Mouse (Mus musculus): ENCODE measurements at regions not wholly inside any gene's neighbourhood (a gene's known extent, or its start where the extent isn't known, plus 50 kb on each side); places are given as distances from the start of the nearest gene placed in this dataset.

DNA sequence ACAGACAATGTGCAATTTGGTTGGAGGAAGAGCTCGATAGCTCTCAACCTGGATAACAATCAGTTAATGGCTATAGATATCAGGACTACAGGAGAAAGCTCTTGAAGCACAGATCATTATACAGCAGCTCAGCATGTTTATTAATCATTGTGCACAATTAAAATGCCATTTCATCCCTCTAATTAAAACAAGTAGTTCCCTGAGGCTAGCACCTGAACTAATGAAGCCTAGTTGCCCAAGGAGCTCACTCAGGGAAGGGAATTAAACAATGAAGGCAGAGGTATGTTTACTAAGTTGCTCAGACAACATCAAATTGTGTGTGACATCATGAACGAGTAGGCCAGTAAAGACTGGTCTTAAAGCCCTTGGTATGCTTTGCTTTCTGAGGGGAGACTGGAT is 210.3 kb upstream of the Etaa1 start:
- Histone ChIP-seq H3K9ac (ENCODE audit: low read length) (no peak overlapping the region), H3K27ac (ENCODE audit: low read depth, low read length) (no peak overlapping the region), H3K27me3 (ENCODE audit: control insufficient read depth, insufficient read depth, low read length) (no peaks in the 10 kb centered on the region), H3K4me2 (ENCODE audit: low read depth) (no peak overlapping the region), H3K9me3 (ENCODE audit: control insufficient read depth, low read length) (no peaks in the 10 kb centered on the region), H3K4me1 (ENCODE audit: control insufficient read depth, insufficient read depth, low read length) (no peaks in the 10 kb centered on the region), H3K4me3 (ENCODE audit: low read depth, low read length) (no peak overlapping the region), H3K36me3 (ENCODE audit: control insufficient read depth, insufficient read depth, low read length) (no peaks in the 10 kb centered on the region)
- DNase-seq (ENCODE audit: low spot score) (no peak), ATAC-seq (ENCODE audit: insufficient read depth, low FRiP score, low TSS enrichment) (no peak)
- WGBS, result 82% methylated on average over 2 of the region's 2 CpGs

DNA sequence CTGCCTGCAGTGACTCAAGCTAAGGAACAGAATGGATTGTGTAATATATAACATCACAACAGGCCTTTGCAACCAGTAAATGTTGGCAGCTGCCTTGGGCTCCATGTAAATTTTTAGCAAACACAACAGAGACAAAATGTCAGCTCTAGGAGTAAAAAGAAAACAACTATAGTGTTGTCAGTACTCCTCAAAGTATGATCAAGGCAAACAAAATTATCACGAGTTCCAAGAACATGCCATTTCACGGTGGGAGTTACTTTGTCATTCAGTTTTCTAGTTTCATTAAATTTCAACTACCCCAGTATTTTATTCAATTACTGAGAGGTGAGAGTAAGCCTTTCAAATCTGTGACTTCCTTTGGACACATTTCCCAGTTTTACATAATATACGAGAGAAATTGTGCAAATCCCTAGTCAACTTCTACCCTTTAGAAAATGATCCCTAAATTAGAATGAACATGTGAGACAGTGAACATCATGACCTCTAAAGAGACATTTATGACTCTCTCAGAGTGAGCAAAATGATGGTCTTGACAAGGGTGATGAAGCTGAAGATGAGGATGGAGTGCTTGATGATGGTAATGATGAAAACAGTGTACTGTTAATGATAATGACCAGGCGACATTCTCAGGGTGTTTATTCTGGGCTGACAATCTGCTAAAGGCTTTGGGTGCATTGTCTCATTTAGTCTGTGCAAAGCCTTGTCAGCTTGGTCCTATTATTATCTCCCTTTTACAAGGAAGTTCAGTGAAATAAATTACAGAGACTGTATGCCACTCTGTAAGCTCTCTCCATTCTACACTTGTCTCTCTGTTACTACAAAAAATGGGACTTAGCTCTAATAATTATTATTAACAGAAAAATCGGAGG is 209.7 kb upstream of the Etaa1 start:
- H3K27ac ChIP-seq (ENCODE audit: low read depth, low read length), result no peak overlapping the region
- no peaks in the 10 kb centered on the region for H3K9me3 ChIP-seq (ENCODE audit: control insufficient read depth, low read length)
- no peaks in the 10 kb centered on the region for H3K4me1 ChIP-seq (ENCODE audit: control insufficient read depth, insufficient read depth, low read length)
- H3K9ac ChIP-seq (ENCODE audit: low read length), result no peak overlapping the region
- WGBS, result 82% methylated on average over 5 of the region's 5 CpGs
- DNase-seq (ENCODE audit: low spot score) (no peak), ATAC-seq (ENCODE audit: insufficient read depth, low FRiP score, low TSS enrichment) (no peak)
- no peak overlapping the region for H3K4me2 ChIP-seq (ENCODE audit: low read depth)
- no peaks in the 10 kb centered on the region for H3K27me3 ChIP-seq (ENCODE audit: control insufficient read depth, insufficient read depth, low read length)
- no peak overlapping the region for H3K4me3 ChIP-seq (ENCODE audit: low read depth, low read length)
- H3K36me3 ChIP-seq (ENCODE audit: control insufficient read depth, insufficient read depth, low read length), result no peaks in the 10 kb centered on the region

DNA sequence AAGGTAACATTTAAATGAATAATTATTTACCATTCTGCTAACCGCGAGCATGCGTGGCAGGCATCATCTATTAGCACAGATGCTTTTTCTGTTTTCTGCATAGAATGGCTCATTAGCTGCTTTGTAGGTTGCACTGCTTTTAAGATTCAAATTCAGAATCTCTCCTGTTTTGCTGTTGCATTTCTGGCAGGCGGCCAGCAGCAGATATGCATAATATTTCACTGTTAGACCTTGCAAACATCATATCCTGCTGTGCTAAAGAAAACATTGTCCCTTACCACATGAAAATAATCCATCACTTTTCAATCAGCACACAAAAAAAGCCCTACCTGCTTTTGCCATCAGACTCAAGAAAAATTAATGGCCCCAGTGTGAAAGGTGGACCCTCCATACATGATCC is 202.8 kb upstream of the Etaa1 start:
- no peak overlapping the region for H3K27ac ChIP-seq (ENCODE audit: low read depth, low read length)
- 54% methylated on average over 4 of the region's 4 CpGs for WGBS
- no peaks in the 10 kb centered on the region for H3K4me1 ChIP-seq (ENCODE audit: control insufficient read depth, insufficient read depth, low read length)
- H3K27me3 ChIP-seq (ENCODE audit: control insufficient read depth, insufficient read depth, low read length), result no peaks in the 10 kb centered on the region
- DNase-seq (ENCODE audit: low spot score) (peak; percentile 49), ATAC-seq (ENCODE audit: insufficient read depth, low FRiP score, low TSS enrichment) (no peak)
- no peaks in the 10 kb centered on the region for H3K36me3 ChIP-seq (ENCODE audit: control insufficient read depth, insufficient read depth, low read length)
- H3K4me2 ChIP-seq (ENCODE audit: low read depth), result no peak overlapping the region
- no peaks in the 10 kb centered on the region for H3K9me3 ChIP-seq (ENCODE audit: control insufficient read depth, low read length)
- H3K9ac ChIP-seq (ENCODE audit: low read length), result no peak overlapping the region
- H3K4me3 ChIP-seq (ENCODE audit: low read depth, low read length), result no peak overlapping the region

DNA sequence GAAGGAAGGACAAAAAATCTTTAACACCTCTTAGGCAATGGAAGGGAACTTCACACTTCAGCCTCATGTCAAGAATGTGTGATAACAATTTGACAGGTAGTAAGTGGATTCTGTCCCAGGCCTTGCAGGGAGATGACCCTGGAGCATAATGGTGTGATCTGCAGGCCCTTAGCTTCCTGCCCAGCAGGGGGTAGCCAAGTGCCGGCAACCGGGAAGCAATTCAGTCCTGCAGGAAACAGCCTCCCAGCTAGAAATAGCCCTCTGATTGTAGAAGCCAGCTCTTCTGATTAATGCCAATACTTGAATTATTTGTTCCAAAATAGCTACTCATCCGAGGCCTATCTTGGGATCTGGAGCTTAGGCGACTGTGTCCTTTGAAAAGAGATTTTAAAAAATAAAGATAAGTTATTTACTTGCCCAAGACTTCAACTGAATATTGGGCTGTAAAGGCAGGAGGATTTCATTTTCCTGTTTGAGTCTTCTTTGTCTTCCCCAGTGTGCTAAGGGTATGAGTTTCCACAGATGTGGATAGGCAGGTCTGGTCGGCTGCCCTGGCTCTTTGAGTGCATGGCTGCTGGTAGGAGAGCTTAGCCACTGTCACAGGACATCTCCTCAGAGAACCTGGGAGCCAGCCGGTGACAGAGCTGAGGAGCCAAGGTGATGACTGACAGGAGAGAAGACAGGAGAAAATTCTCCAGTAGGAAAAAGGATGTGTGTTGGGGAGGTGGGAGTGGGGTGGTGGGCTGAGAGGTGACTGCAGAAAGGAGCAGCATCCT is 198.3 kb upstream of the Etaa1 start:
- Histone ChIP-seq H3K27ac (ENCODE audit: low read depth, low read length) (0 out of 2 replicates have a peak overlapping the region, but pooled peaks have one; percentile 50), H3K4me1 (ENCODE audit: control insufficient read depth, insufficient read depth, low read length) (no peaks in the 10 kb centered on the region), H3K27me3 (ENCODE audit: control insufficient read depth, insufficient read depth, low read length) (no peaks in the 10 kb centered on the region), H3K4me2 (ENCODE audit: low read depth) (no peak overlapping the region), H3K9me3 (ENCODE audit: control insufficient read depth, low read length) (no peaks in the 10 kb centered on the region), H3K9ac (ENCODE audit: low read length) (peak overlapping the region; percentile 23; the same call in 1 of the 2 replicates), H3K36me3 (ENCODE audit: control insufficient read depth, insufficient read depth, low read length) (no peaks in the 10 kb centered on the region), H3K4me3 (ENCODE audit: low read depth, low read length) (no peak overlapping the region)
- ATAC-seq (ENCODE audit: insufficient read depth, low FRiP score, low TSS enrichment) (peak; percentile 81), DNase-seq (ENCODE audit: low spot score) (peak; percentile 81)
- WGBS, result 22% methylated on average over 6 of the region's 6 CpGs

DNA sequence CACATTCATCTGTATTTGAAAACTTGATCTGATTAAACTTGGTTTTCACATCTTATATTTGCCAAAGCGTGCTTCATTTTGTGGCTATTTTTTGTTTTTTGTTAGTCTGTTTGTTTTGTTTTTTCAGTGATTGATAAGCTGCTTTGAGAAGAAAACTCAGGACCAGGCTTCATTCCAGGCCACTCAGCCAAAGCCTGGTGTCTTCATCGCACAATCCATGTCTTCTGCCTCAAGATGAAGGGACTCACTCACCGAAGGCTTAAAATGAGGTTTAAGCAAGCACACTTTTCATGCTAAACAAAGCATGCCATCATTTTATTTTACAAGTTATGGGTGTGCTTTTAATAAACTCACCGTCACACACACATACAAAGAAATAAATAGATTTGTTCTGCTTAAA is 197.7 kb upstream of the Etaa1 start:
- no peak for ATAC-seq (ENCODE audit: insufficient read depth, low FRiP score, low TSS enrichment)
- Histone ChIP-seq H3K36me3 (ENCODE audit: control insufficient read depth, insufficient read depth, low read length) (no peaks in the 10 kb centered on the region), H3K27ac (ENCODE audit: low read depth, low read length) (no peak overlapping the region), H3K27me3 (ENCODE audit: control insufficient read depth, insufficient read depth, low read length) (no peaks in the 10 kb centered on the region), H3K4me2 (ENCODE audit: low read depth) (no peak overlapping the region), H3K4me1 (ENCODE audit: control insufficient read depth, insufficient read depth, low read length) (no peaks in the 10 kb centered on the region), H3K9ac (ENCODE audit: low read length) (no peak overlapping the region), H3K4me3 (ENCODE audit: low read depth, low read length) (no peak overlapping the region), H3K9me3 (ENCODE audit: control insufficient read depth, low read length) (no peaks in the 10 kb centered on the region)
- 75% methylated on average over 4 of the region's 4 CpGs for WGBS
- no peak for DNase-seq (ENCODE audit: low spot score)

DNA sequence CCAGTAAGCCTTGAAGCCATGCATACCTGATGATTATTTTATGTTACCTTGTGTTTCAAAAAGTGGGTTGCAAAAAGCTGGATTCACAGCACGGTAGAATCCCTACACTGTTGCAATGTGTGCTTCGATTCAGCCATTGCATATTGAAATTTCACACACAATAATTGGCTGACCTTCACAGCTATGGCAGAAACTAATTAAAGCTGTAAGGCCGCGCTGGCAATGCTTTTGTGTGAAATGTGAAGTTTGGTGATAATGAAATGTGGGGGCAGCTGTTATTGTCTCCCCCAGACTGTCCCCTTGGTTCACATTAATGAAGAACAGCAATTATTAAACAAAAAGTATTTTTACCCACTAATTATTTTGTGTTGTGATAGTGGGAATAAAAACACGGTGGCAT is 173.8 kb upstream of the Etaa1 start:
- H3K4me1 ChIP-seq (ENCODE audit: control insufficient read depth, insufficient read depth, low read length), result no peaks in the 10 kb centered on the region
- H3K9ac ChIP-seq (ENCODE audit: low read length), result no peak overlapping the region
- 74% methylated on average over 5 of the region's 5 CpGs for WGBS
- H3K36me3 ChIP-seq (ENCODE audit: control insufficient read depth, insufficient read depth, low read length), result no peaks in the 10 kb centered on the region
- H3K9me3 ChIP-seq (ENCODE audit: control insufficient read depth, low read length), result no peaks in the 10 kb centered on the region
- no peak for DNase-seq (ENCODE audit: low spot score)
- no peak overlapping the region for H3K27ac ChIP-seq (ENCODE audit: low read depth, low read length)
- H3K4me3 ChIP-seq (ENCODE audit: low read depth, low read length), result no peak overlapping the region
- no peaks in the 10 kb centered on the region for H3K27me3 ChIP-seq (ENCODE audit: control insufficient read depth, insufficient read depth, low read length)
- no peak for ATAC-seq (ENCODE audit: insufficient read depth, low FRiP score, low TSS enrichment)
- no peak overlapping the region for H3K4me2 ChIP-seq (ENCODE audit: low read depth)

DNA sequence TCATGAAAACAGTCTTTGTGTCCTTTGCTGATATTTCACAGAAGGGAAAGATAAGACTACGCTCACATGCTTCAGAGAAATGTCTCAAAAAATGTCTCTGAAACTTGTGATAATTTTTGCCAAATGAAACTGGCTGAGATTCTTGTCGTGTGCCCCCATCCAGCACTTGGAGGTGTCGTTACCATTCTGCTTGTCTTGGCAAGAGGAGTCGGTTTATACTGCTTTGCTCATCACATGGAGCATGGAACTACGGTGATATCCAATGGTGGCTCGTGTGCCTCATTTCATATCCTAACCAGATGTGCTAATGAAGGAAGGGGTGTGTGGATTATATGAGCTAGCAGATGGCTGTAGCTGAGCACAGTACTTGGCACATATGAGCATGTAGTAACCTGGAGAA is 169.4 kb upstream of the Etaa1 start:
- no peak for DNase-seq (ENCODE audit: low spot score)
- ATAC-seq (ENCODE audit: insufficient read depth, low FRiP score, low TSS enrichment), result no peak
- Histone ChIP-seq H3K4me1 (ENCODE audit: control insufficient read depth, insufficient read depth, low read length) (no peaks in the 10 kb centered on the region), H3K4me3 (ENCODE audit: low read depth, low read length) (no peak overlapping the region), H3K4me2 (ENCODE audit: low read depth) (no peak overlapping the region), H3K9ac (ENCODE audit: low read length) (no peak overlapping the region), H3K27ac (ENCODE audit: low read depth, low read length) (no peak overlapping the region), H3K36me3 (ENCODE audit: control insufficient read depth, insufficient read depth, low read length) (no peaks in the 10 kb centered on the region), H3K27me3 (ENCODE audit: control insufficient read depth, insufficient read depth, low read length) (no peaks in the 10 kb centered on the region), H3K9me3 (ENCODE audit: control insufficient read depth, low read length) (no peaks in the 10 kb centered on the region)
- 89% methylated on average over 6 of the region's 6 CpGs for WGBS

DNA sequence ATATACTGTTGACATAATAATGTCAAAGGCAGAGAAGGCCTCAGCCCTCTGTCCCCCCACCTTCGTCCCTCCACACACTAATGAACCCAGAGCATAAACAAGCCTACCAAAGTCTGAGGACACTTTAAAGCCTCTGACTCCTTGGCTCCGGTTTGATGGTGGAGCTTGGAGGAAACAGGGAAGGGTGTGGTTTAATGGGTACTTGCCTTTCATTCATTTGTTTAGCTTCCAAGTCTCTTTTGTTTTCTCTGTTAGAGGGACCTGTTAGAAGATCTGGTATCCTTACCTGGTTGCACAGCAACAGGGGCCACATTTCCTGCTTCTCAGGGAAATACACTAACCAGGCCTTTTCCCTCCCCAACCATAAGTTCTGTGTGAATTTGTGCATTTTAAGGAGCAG is 168.9 kb upstream of the Etaa1 start:
- no peak for ATAC-seq (ENCODE audit: insufficient read depth, low FRiP score, low TSS enrichment)

More for the DNA sequence above, 168.9 kb upstream of the Etaa1 start:
- Histone ChIP-seq H3K36me3 (ENCODE audit: control insufficient read depth, insufficient read depth, low read length) (no peaks in the 10 kb centered on the region), H3K27me3 (ENCODE audit: control insufficient read depth, insufficient read depth, low read length) (no peaks in the 10 kb centered on the region), H3K9ac (ENCODE audit: low read length) (no peak overlapping the region), H3K4me1 (ENCODE audit: control insufficient read depth, insufficient read depth, low read length) (no peaks in the 10 kb centered on the region), H3K27ac (ENCODE audit: low read depth, low read length) (no peak overlapping the region), H3K4me2 (ENCODE audit: low read depth) (no peak overlapping the region), H3K9me3 (ENCODE audit: control insufficient read depth, low read length) (no peaks in the 10 kb centered on the region), H3K4me3 (ENCODE audit: low read depth, low read length) (no peak overlapping the region)
- 47% methylated on average over 2 of the region's 2 CpGs for WGBS
- DNase-seq (ENCODE audit: low spot score), result no peak

Data from neural tube, embryonic 11.5 days (tissue).